Mouse (Mus musculus): Measurements from ENCODE around the gene Rnf141.

GRCm38 (mm10) chr7:110810995-110811394 lies 33.3 kb downstream of the Rnf141 start:
- TF ChIP-seq POLR2A (IDR thresholded peaks at IDR 0.05; ENCODE audit: borderline replicate concordance, control insufficient read depth, low read depth, low read length) (no peak), CTCF (IDR thresholded peaks at IDR 0.05; ENCODE audit: control insufficient read depth, insufficient read depth, low read length) (no peak)
